Mouse (Mus musculus): ENCODE measurements around the gene Mcu. TPM values are rescaled to one million over a fixed set of nuclear protein-coding genes. Genes with fewer than 3 reads are reported as not detected.

Gene Mcu
- polyA plus RNA-seq, 1 experiment from 2014 or later, result 24.7 TPM

GRCm38 (mm10) chr10:59426371-59426770, 190.1 kb downstream of the Mcu start:
- 67% methylated on average over 4 of the region's 4 CpGs for WGBS
- DNase-seq (ENCODE audit: low spot score), result no peak
- Histone ChIP-seq H3K4me1 (replicated peaks; ENCODE audit: control insufficient read depth, insufficient read depth, low read length) (no peaks in the 10 kb centered on the region), H3K9ac (ENCODE audit: low read depth, low read length) (no peak overlapping the region), H3K4me3 (ENCODE audit: low read depth, low read length) (no peak overlapping the region), H3K9me3 (ENCODE audit: control insufficient read depth, low read length) (no peaks in the 10 kb centered on the region), H3K27ac (ENCODE audit: low read depth, low read length) (no peak overlapping the region), H3K36me3 (ENCODE audit: control insufficient read depth, insufficient read depth, low read length) (no peaks in the 10 kb centered on the region), H3K27me3 (ENCODE audit: control insufficient read depth, insufficient read depth, low read length) (no peaks in the 10 kb centered on the region), H3K4me2 (replicated peaks; ENCODE audit: low read depth, low read length) (no peak overlapping the region)
- ATAC-seq (ENCODE audit: low FRiP score), result no peak

- DNase-seq (ENCODE audit: low spot score) (no peak), ATAC-seq (ENCODE audit: low FRiP score) (no peak)
- H3K36me3 ChIP-seq (ENCODE audit: control insufficient read depth, insufficient read depth, low read length), result no peaks in the 10 kb centered on the region
- WGBS, result 93% methylated on average over 7 of the region's 7 CpGs
- H3K27me3 ChIP-seq (ENCODE audit: control insufficient read depth, insufficient read depth, low read length), result no peaks in the 10 kb centered on the region
- no peak overlapping the region for H3K4me3 ChIP-seq (ENCODE audit: low read depth, low read length)
- H3K4me2 ChIP-seq (replicated peaks; ENCODE audit: low read depth, low read length), result no peak overlapping the region
- H3K9ac ChIP-seq (ENCODE audit: low read depth, low read length), result no peak overlapping the region
- H3K27ac ChIP-seq (ENCODE audit: low read depth, low read length), result no peak overlapping the region
- no peaks in the 10 kb centered on the region for H3K9me3 ChIP-seq (ENCODE audit: control insufficient read depth, low read length)
- no peaks in the 10 kb centered on the region for H3K4me1 ChIP-seq (replicated peaks; ENCODE audit: control insufficient read depth, insufficient read depth, low read length)
Measured at GRCm38 (mm10) chr10:59425369-59425768, 191.1 kb downstream of the Mcu start.

GRCm38 (mm10) chr10:59424453-59424852, 192.0 kb downstream of the Mcu start:
- 82% methylated on average over 3 of the region's 3 CpGs for WGBS
- ATAC-seq (ENCODE audit: low FRiP score) (no peak), DNase-seq (ENCODE audit: low spot score) (no peak)
- Histone ChIP-seq H3K9ac (ENCODE audit: low read depth, low read length) (no peak overlapping the region), H3K4me2 (replicated peaks; ENCODE audit: low read depth, low read length) (no peak overlapping the region), H3K9me3 (ENCODE audit: control insufficient read depth, low read length) (no peaks in the 10 kb centered on the region), H3K4me3 (ENCODE audit: low read depth, low read length) (no peak overlapping the region), H3K4me1 (replicated peaks; ENCODE audit: control insufficient read depth, insufficient read depth, low read length) (no peaks in the 10 kb centered on the region), H3K27ac (ENCODE audit: low read depth, low read length) (no peak overlapping the region), H3K36me3 (ENCODE audit: control insufficient read depth, insufficient read depth, low read length) (no peaks in the 10 kb centered on the region), H3K27me3 (ENCODE audit: control insufficient read depth, insufficient read depth, low read length) (no peaks in the 10 kb centered on the region)

GRCm38 (mm10) chr10:59419516-59419915, 197.0 kb downstream of the Mcu start:
- Histone ChIP-seq H3K4me2 (replicated peaks; ENCODE audit: low read depth, low read length) (no peak overlapping the region), H3K36me3 (ENCODE audit: control insufficient read depth, insufficient read depth, low read length) (no peaks in the 10 kb centered on the region), H3K27me3 (ENCODE audit: control insufficient read depth, insufficient read depth, low read length) (no peaks in the 10 kb centered on the region), H3K27ac (ENCODE audit: low read depth, low read length) (no peak overlapping the region), H3K4me3 (ENCODE audit: low read depth, low read length) (no peak overlapping the region), H3K9ac (ENCODE audit: low read depth, low read length) (no peak overlapping the region), H3K9me3 (ENCODE audit: control insufficient read depth, low read length) (no peaks in the 10 kb centered on the region), H3K4me1 (replicated peaks; ENCODE audit: control insufficient read depth, insufficient read depth, low read length) (no peaks in the 10 kb centered on the region)
- ATAC-seq (ENCODE audit: low FRiP score) (no peak), DNase-seq (ENCODE audit: low spot score) (no peak)
- 85% methylated on average over 4 of the region's 4 CpGs for WGBS

- Histone ChIP-seq H3K4me1 (replicated peaks; ENCODE audit: control insufficient read depth, insufficient read depth, low read length) (no peaks in the 10 kb centered on the region), H3K36me3 (ENCODE audit: control insufficient read depth, insufficient read depth, low read length) (no peaks in the 10 kb centered on the region), H3K4me2 (replicated peaks; ENCODE audit: low read depth, low read length) (no peak overlapping the region), H3K27me3 (ENCODE audit: control insufficient read depth, insufficient read depth, low read length) (no peaks in the 10 kb centered on the region), H3K9me3 (ENCODE audit: control insufficient read depth, low read length) (no peaks in the 10 kb centered on the region), H3K27ac (ENCODE audit: low read depth, low read length) (no peak overlapping the region), H3K9ac (ENCODE audit: low read depth, low read length) (no peak overlapping the region), H3K4me3 (ENCODE audit: low read depth, low read length) (no peak overlapping the region)
- WGBS, result 81% methylated on average over 3 of the region's 3 CpGs
- ATAC-seq (ENCODE audit: low FRiP score) (no peak), DNase-seq (ENCODE audit: low spot score) (no peak)
Measured at GRCm38 (mm10) chr10:59416623-59417022, 199.9 kb downstream of the Mcu start.

- no peaks in the 10 kb centered on the region for H3K27me3 ChIP-seq (ENCODE audit: control insufficient read depth, insufficient read depth, low read length)
- ATAC-seq (ENCODE audit: low FRiP score) (no peak), DNase-seq (ENCODE audit: low spot score) (no peak)
- H3K9me3 ChIP-seq (ENCODE audit: control insufficient read depth, low read length), result no peaks in the 10 kb centered on the region
- H3K4me1 ChIP-seq (replicated peaks; ENCODE audit: control insufficient read depth, insufficient read depth, low read length), result no peaks in the 10 kb centered on the region
- no peak overlapping the region for H3K9ac ChIP-seq (ENCODE audit: low read depth, low read length)
- H3K36me3 ChIP-seq (ENCODE audit: control insufficient read depth, insufficient read depth, low read length), result no peaks in the 10 kb centered on the region
- H3K4me2 ChIP-seq (replicated peaks; ENCODE audit: low read depth, low read length), result no peak overlapping the region
- WGBS, result 87% methylated on average over 4 of the region's 4 CpGs
- no peak overlapping the region for H3K4me3 ChIP-seq (ENCODE audit: low read depth, low read length)
- H3K27ac ChIP-seq (ENCODE audit: low read depth, low read length), result no peak overlapping the region
Measured at GRCm38 (mm10) chr10:59413711-59414110, 202.8 kb downstream of the Mcu start.

GRCm38 (mm10) chr10:59410264-59410663, 206.2 kb downstream of the Mcu start:
- Histone ChIP-seq H3K4me2 (replicated peaks; ENCODE audit: low read depth, low read length) (no peak overlapping the region), H3K9ac (ENCODE audit: low read depth, low read length) (no peak overlapping the region), H3K4me3 (ENCODE audit: low read depth, low read length) (no peak overlapping the region), H3K27me3 (ENCODE audit: control insufficient read depth, insufficient read depth, low read length) (no peaks in the 10 kb centered on the region), H3K36me3 (ENCODE audit: control insufficient read depth, insufficient read depth, low read length) (no peaks in the 10 kb centered on the region), H3K9me3 (ENCODE audit: control insufficient read depth, low read length) (no peaks in the 10 kb centered on the region), H3K4me1 (replicated peaks; ENCODE audit: control insufficient read depth, insufficient read depth, low read length) (no peaks in the 10 kb centered on the region), H3K27ac (ENCODE audit: low read depth, low read length) (no peak overlapping the region)
- DNase-seq (ENCODE audit: low spot score) (no peak), ATAC-seq (ENCODE audit: low FRiP score) (no peak)
- 74% methylated on average over 12 of the region's 12 CpGs for WGBS

- no peak overlapping the region for H3K27ac ChIP-seq (ENCODE audit: low read depth, low read length)
- H3K9me3 ChIP-seq (ENCODE audit: control insufficient read depth, low read length), result no peaks in the 10 kb centered on the region
- no peak overlapping the region for H3K4me3 ChIP-seq (ENCODE audit: low read depth, low read length)
- no peak overlapping the region for H3K4me2 ChIP-seq (replicated peaks; ENCODE audit: low read depth, low read length)
- H3K36me3 ChIP-seq (ENCODE audit: control insufficient read depth, insufficient read depth, low read length), result no peaks in the 10 kb centered on the region
- 76% methylated on average over 6 of the region's 6 CpGs for WGBS
- H3K4me1 ChIP-seq (replicated peaks; ENCODE audit: control insufficient read depth, insufficient read depth, low read length), result no peaks in the 10 kb centered on the region
- ATAC-seq (ENCODE audit: low FRiP score) (no peak), DNase-seq (ENCODE audit: low spot score) (no peak)
- H3K9ac ChIP-seq (ENCODE audit: low read depth, low read length), result no peak overlapping the region
- no peaks in the 10 kb centered on the region for H3K27me3 ChIP-seq (ENCODE audit: control insufficient read depth, insufficient read depth, low read length)
Measured at GRCm38 (mm10) chr10:59408499-59408898, 208.0 kb downstream of the Mcu start.

- Histone ChIP-seq H3K36me3 (ENCODE audit: control insufficient read depth, insufficient read depth, low read length) (no peaks in the 10 kb centered on the region), H3K27me3 (ENCODE audit: control insufficient read depth, insufficient read depth, low read length) (no peaks in the 10 kb centered on the region), H3K4me3 (ENCODE audit: low read depth, low read length) (no peak overlapping the region), H3K9me3 (ENCODE audit: control insufficient read depth, low read length) (no peaks in the 10 kb centered on the region), H3K27ac (ENCODE audit: low read depth, low read length) (no peak overlapping the region), H3K4me2 (replicated peaks; ENCODE audit: low read depth, low read length) (no peak overlapping the region), H3K4me1 (replicated peaks; ENCODE audit: control insufficient read depth, insufficient read depth, low read length) (no peaks in the 10 kb centered on the region), H3K9ac (ENCODE audit: low read depth, low read length) (no peak overlapping the region)
- WGBS, result 63% methylated on average over 10 of the region's 10 CpGs
- ATAC-seq (ENCODE audit: low FRiP score) (no peak), DNase-seq (ENCODE audit: low spot score) (no peak)
Measured at GRCm38 (mm10) chr10:59403793-59404149, 212.7 kb downstream of the Mcu start.
